Mouse (Mus musculus) E14TG2a.4 (cell line): Measurements from ENCODE around the gene Spata18.

Source experiments
- H3K27me3 ChIP-seq: 2 replicates; pipeline ENCODE4 v1.6.1; 2014; ENCODE audit warnings: low read length, control low read depth; ENCODE audit not compliant: insufficient read depth
- H3K36me3 ChIP-seq: 2 replicates; pipeline ENCODE4 v1.6.1; 2014; ENCODE audit warnings: low read length, control low read depth; ENCODE audit not compliant: insufficient read depth
- H3K4me1 ChIP-seq: replicated peaks from 2 replicates; pipeline ENCODE4 v1.6.1; 2014; ENCODE audit warnings: low read depth, low read length, control low read depth
- H3K4me3 ChIP-seq: replicated peaks from 2 replicates; pipeline ENCODE4 v1.5.1; 2014; ENCODE audit warnings: mild to moderate bottlenecking, low read length
- H3K9me3 ChIP-seq: 2 replicates; pipeline ENCODE4 v1.6.1; 2014; ENCODE audit warnings: low read length, control low read depth
- CTCF ChIP-seq: conservative IDR thresholded peaks from 2 replicates; pipeline ENCODE4 v1.5.1; 2014; ENCODE audit warnings: low read length
- NANOG ChIP-seq: IDR thresholded peaks from 2 replicates; pipeline ENCODE4 v1.6.1; 2014; ENCODE audit warnings: borderline replicate concordance, low read length, mixed read lengths
- POU5F1 ChIP-seq: IDR thresholded peaks from 2 replicates; pipeline ENCODE4 v1.6.1; 2014; ENCODE audit warnings: low read length, borderline replicate concordance

Gene Spata18

GRCm38 (mm10) chr5:73716941-73717340 is 65.8 kb downstream of the Spata18 start:
- Histone ChIP-seq H3K4me3 (no peak overlapping the region), H3K4me1 (no peaks in the 10 kb centered on the region), H3K27me3 (peaks cover 4% of the 10 kb centered on the region; the same call in 1 of the 2 replicates), H3K36me3 (no peaks in the 10 kb centered on the region), H3K9me3 (no peaks in the 10 kb centered on the region)
- no peak for TF ChIP-seq CTCF

GRCm38 (mm10) chr5:73721682-73722282 is 70.6 kb downstream of the Spata18 start:
- no peak for TF ChIP-seq CTCF
- TF ChIP-seq POU5F1 = no peak
- TF ChIP-seq NANOG = no peak
- Histone ChIP-seq H3K9me3 (no peaks in the 10 kb centered on the region), H3K27me3 (0 out of 2 replicates have a peak, but pooled peaks cover 4% of the 10 kb centered on the region), H3K4me3 (no peak overlapping the region), H3K4me1 (no peaks in the 10 kb centered on the region), H3K36me3 (no peaks in the 10 kb centered on the region)

- H3K27me3 ChIP-seq = no peaks in the 10 kb centered on the region
- no peaks in the 10 kb centered on the region for H3K9me3 ChIP-seq
- no peaks in the 10 kb centered on the region for H3K4me1 ChIP-seq
- no peak for TF ChIP-seq POU5F1
- TF ChIP-seq NANOG = no peak
- TF ChIP-seq CTCF = no peak
- no peak overlapping the region for H3K4me3 ChIP-seq
- H3K36me3 ChIP-seq = no peaks in the 10 kb centered on the region
Observed at GRCm38 (mm10) chr5:73725981-73726380, 74.8 kb downstream of the Spata18 start.

GRCm38 (mm10) chr5:73728651-73729050 is 77.5 kb downstream of the Spata18 start:
- Histone ChIP-seq H3K36me3 (no peaks in the 10 kb centered on the region), H3K4me1 (no peaks in the 10 kb centered on the region), H3K4me3 (no peak overlapping the region), H3K27me3 (no peaks in the 10 kb centered on the region), H3K9me3 (no peaks in the 10 kb centered on the region)
- TF ChIP-seq CTCF (no peak), POU5F1 (no peak), NANOG (no peak)
